Mouse (Mus musculus) left cerebral cortex, adult 11 months (tissue): ENCODE results near the gene Hyal2.
A peak's percentile ranks its signal among the peaks of the same experiment; 100 is the strongest.

ENCODE experiments used
- DNase-seq: peaks from one replicate; pipeline ENCODE4 v3.0.0; 2022; ENCODE audit warnings: low spot score

The Hyal2 gene

DNA sequence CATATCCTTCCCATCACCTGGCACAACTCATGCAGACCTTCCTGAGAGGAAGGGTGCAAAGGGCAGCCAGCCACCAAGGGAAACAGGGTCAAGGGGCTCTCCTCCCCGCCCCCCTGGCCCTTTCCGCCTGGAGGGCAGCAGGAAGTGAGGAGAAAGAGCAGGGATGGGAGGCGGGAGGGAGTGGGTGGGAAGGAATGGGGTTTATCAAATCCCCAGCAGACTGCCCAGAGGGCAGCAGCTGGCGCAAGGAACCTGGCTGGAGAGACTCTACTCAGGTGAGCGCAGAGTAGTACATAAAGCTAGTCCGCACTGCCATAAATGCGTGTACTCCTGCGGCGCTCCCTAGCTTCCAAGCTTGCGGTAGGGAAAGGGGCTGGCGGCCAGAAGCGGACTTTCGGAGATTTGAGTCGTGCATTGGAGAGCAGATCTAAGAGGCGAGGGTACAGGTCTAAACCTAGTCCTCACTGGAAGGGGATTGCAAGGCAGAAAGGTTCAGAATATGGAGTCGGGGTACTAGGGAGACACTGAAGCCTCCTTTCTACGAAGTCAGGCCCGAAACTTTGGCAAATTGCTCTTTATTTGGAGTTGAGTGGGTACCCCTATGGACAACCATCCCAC is at the start of gene Hyal2:
Hyal2 (plus strand) TSS at position 244 of the 618 bp plus-strand sequence.
- no peak for DNase-seq

DNA sequence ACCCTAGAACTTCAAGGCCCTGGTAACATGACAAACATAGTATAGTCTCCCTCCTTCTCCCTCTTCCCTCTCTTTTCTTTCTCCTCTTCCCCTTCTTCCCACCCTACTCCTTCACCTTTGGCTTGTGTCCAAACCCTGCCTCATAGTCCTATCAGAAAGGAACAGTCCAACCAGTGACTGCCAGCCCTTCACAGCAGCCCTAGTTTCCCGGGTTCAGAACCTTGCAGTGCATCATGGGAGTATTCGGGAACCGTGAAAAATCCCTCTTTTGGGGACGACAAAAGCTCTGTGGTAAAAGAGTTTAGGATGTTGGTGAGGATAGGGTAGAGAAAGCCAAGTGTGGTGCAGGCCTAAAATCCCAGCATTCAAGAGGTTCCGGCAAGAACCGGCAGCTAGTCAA is 47.4 kb upstream of the Hyal2 start:
- DNase-seq: no peak

DNA sequence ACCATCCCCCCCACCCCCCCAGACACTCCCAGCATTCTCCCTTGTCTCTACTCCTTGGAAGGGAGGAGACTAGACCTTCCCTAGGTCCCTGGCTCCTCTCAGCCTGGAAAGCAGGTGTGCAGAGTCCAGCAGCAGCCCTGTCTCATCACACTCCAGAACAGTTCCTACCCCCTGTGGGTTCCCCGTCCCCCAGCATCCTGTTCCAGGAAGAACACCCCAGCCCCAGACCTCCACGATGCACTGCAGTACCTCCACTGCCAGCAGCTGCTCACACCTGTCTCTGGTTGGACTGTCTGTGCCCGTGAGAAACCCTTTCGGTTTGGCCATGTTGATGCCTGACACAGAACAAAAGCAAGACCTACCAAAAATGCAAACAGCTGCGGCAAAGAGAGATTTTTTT is 46.6 kb upstream of the Hyal2 start:
- no peak for DNase-seq

DNA sequence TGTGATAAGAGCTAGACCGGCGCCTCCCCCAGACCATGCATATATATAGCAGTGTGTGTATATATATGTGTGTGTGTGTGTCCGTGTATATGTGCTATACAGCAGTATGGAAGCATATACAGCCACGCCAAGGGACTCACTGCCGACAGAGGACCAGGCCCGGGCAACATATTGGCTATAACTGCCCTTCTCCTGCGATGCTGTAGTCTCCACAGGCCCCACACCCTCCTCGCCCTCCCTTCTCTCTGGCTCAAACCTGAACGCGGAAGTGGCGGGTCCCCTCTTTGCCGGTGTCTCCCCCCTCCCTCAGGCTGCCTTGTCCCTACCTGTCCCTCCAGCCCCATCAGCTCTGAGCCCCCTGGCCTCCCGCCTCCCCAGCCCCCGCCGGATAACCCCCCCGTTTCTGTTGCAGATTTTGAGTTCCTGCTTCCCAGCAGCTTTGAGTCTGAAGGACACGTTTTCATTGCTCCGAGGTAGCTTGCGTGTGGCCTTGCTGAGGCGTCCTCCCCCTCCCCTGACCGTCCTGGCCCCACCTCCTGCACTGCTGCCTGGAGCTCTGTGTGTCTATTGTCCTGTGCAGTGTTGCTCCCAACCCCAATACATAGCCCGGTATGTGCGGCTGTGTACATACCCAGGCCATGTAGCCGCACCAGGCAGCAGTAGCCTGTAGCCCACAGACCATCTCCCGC is 45.9 kb upstream of the Hyal2 start:
- DNase-seq: no peak

DNA sequence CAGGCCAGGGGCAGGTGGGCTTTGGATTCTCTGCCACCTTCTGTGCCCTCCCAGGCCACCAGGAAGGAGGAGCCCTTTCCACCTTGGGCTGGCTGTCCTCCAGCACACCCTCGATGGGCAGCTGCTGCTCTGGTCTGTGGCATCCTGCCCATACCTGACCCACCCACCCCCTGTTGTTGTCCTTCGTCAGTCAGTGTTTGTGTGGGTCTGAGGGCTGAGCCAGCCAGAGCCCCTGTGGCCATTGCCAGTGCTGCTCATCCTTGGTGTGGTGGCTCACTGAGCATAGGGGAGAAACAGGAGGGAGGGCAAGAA is 45.4 kb upstream of the Hyal2 start:
- no peak for DNase-seq

DNA sequence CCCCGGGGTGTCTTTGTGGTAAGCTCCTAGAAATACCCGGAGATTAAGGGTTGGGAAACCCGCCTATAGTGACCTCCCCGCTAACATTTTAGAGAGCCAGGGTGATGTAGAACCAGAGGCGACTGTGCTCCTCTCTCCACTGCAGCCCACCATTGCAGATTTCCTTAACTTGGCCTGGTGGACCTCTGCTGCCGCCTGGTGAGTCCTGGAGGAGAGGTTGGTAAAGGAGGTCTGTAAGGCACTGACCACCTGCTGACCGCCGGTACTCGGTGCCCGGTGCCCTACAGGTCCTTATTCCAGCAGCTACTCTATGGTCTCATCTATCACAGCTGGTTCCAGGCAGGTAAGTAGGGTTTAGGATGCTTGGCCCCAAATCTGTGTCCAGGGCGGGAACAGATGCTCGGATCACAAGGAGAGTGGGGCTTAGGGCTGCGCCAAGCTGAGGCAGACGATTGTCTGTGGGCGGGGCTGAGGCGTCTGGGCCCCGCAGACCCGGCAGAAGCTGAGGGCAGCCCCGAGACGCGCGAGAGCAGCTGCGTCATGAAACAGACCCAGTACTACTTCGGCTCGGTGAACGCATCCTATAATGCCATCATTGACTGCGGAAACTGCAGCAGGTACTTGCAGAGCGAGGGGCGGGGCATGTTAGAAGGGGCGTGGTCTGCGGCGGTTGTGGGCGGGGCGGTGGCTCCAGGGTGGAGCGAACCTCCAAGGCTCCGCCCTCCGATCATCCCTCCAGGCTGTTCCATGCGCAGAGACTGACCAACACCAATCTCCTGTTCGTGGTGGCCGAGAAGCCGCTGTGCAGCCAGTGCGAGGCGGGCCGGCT is 41.3 kb upstream of the Hyal2 start:
- no peak for DNase-seq

DNA sequence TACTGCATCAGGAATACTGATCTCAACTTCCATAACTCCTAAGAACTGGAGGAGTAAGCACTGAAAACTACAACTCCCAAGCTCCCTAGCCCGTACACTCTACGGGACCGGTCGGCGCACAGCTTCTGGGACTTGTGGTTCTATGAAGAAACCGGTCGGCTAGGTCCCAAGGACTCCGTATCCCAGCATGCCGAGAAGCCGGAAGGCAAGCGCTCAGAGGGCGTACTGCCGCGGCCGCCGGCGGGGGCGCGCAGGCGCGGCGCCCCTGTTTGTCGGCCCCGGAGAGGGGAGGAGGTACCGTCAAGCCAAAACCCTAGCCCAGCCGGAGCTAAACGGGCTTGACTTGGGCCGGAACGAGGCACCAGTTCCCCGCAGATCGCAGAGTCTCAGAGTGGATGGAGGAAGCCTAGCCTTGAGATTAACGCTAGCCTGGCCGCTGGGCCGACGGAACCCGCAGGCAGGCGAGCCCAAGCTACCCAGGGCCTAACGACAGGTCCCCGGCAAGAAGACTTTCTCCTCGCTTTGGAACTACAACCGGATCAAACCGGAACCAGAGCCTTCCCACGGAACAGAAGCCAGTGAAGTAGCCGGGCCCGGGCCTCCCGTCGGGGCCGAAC is 33.8 kb upstream of the Hyal2 start, which contains the start of gene Tmem115:
Tmem115 (plus strand) TSS at position 155 of the 617 bp plus-strand sequence.
- DNase-seq: peak; percentile 94

DNA sequence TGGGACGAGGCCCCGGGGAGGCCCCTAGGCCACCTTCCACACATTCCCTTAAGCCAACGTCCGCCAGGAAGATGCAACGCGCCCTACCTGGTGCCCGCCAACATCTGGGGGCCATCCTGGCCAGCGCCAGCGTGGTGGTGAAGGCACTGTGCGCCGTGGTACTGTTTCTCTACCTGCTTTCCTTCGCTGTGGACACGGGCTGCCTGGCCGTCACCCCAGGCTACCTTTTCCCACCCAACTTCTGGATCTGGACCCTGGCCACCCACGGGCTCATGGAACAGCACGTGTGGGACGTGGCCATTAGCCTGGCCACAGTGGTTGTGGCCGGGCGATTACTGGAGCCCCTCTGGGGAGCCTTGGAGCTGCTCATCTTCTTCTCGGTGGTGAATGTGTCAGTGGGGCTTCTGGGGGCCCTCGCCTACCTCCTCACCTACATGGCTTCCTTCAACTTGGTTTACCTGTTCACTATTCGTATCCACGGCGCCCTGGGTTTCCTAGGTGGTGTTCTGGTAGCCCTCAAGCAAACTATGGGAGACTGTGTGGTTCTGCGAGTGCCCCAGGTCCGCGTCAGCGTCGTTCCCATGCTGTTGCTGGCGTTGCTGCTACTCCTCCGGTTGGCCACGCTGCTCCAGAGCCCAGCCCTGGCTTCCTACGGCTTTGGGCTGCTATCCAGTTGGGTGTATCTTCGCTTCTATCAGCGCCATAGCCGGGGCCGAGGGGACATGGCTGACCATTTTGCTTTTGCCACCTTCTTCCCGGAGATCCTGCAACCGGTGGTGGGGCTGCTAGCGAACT is 33.1 kb upstream of the Hyal2 start:
- DNase-seq: no peak

DNA sequence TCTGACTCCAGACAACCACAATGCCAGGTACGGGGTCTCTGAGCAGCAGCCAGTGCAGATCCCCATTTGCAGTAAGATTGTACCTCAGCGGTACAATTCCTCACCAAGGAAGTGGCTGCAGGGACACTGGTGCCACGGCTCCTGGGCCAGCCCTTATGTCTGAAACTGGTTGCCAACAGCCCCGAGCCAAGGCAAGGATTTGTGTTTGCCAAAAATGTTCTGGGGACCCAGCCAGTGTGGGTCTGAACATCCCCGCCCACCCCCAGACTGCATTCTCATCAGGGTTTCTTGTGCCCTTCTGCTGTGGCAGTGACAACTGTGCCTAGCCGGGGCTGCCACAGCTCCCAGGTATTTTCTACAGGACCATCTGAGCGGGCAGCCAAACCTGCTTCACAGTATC is 29.5 kb upstream of the Hyal2 start:
- DNase-seq: no peak

DNA sequence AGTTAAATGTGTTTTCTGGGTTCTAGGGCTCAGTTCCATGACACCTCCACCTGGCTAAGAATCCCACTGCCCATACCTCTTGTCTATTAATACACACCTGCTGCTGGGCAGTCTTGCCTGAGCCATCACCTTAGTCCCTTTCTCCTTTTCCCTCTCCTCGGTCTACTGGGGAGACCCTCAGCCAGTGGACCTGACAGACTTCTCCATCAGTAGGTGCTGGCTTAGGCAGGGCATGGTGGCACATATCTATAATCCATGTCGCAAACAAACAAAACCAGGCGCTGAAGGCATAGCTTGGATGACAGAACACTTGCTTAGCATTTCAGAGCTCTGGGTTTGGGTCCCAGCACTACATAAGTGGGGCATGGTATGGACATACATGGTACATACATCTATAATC is 29.0 kb upstream of the Hyal2 start:
- DNase-seq: no peak

DNA sequence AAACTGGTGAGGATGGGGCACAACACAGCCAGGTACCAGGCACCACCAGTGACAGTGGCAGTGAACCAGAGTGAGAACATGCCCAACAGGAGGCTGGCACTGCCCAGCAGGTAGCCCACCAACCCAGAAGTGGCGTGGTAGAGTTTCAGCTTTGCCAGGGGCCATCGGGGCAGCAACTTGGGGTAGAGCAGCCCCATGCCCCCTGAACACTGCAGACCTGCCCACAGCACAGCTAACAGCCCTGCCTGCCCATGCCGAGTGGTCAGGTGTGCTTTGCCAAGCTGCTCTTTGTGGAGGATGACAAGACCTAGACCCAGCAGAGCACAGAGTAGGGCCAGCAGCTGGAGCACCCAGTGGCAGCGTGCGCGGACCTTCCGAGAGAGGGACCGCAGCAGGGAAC is 27.8 kb upstream of the Hyal2 start:
- DNase-seq: no peak

DNA sequence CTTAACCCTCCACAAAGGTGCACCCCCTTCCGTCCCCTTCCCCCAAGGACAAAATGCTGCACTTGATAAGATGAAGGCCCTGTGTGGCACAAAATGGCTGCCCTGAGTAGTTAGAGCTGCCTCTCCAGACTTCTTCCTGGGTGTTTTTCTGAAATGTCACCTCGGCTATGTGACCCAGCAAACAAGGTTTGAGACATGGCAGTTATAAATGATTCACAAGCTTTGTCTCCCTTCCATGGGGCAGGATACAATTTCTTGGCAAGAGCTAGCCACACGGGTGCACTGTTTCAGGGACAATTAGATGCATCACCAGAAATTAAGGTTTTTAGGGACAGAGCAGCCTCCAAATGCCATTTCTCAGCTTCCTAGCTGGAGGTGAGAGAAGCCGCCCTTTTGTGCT is 27.3 kb upstream of the Hyal2 start:
- DNase-seq: no peak

DNA sequence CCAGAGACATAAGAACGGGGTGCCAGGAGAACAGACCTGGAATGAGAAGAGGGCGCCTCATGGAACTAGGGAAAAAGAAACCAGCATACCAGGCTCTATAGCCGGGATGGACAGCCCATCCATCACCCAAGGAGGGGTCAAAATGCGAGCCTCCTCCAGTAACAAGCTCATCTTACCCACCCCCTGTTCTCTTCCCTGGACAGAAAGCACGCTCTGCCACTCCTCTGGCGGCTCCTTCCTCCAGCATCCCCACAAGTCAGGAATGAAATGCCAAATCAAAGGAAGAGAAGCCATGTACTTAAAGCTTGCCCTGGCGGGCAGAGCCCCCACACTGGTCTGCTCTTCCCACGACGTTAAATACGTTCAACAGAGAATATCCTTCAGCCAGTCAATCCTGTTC is 26.7 kb upstream of the Hyal2 start:
- no peak for DNase-seq

DNA sequence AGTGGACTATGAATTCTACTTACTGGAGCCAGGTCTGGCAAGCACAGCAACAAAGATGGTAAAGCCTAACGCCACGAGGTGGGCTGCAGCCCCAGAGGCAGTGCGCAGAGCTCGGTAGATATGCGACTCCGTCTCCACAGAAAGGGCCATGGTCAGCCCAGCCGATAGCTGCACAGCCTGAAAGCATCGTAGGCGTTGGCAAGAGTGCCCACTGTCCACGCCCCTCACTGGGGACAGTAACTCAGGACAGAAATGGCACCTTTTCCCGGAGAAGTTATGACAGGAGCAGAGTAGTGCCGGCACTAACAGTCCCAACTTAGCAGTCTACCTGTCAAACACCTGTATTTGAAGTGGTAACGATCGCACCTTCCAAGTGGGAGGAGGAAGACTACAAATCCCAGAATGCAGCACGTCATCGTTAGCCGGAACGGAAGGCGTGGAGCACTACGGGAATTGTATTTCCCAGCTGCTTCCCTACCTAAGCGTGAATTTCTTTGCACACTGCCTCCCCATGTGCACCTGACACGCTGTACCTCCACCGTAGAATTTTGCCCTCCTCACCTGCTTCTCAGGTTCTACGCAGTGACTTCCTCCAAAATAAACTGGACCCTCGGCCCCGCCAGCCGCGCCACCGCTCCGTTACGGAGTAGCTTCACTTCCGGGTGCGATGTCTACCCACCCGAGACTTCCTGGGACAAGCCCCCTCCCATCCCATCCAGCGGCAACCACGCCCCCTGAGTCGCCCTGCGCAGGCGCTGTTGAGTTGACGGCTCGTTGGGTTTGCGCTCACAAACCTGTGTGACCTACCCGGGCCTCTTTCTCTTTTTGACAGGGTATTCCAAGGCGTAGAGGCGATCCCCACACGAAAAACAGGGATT is 26.0 kb upstream of the Hyal2 start, which contains the start of the genes Cyb561d2 and Nprl2:
Cyb561d2 (minus strand) TSS at position 720 of the 878 bp plus-strand sequence.
Nprl2 (plus strand) TSS at position 753 of the 878 bp plus-strand sequence.
- peak; percentile 86 for DNase-seq

DNA sequence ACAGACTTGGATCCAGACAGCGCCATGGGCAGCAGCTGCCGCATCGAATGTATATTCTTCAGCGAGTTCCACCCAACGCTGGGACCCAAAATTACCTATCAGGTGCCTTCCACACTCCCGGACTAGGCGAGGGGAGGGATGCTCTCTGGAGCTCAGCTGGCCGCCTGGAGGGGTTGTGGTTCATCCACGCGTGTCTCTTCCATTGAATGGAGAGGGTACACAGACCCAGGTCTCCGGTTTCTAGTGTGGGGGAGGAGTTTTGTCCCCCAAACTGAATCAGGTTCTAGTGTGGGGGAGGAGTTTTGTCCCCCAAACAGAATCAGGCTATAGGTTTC is 25.4 kb upstream of the Hyal2 start:
- DNase-seq: no peak

DNA sequence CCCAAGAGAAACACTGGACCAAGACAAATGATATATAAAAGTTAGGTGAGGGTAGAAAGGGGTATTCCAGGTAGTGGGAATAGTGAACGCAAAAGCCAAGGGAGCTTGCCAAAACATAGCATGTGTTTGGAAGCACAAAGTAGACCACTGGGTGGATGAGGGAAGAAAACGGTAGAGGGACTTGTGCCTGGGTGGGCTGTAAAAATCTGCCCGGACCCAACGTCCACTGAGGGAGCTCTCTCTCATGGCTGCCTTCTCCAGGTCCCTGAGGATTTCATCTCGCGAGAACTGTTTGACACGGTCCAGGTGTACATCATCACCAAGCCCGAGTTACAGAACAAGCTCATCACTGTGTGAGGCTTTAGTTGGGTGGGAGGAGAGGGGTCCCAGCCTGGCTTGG is 25.0 kb upstream of the Hyal2 start:
- no peak for DNase-seq

DNA sequence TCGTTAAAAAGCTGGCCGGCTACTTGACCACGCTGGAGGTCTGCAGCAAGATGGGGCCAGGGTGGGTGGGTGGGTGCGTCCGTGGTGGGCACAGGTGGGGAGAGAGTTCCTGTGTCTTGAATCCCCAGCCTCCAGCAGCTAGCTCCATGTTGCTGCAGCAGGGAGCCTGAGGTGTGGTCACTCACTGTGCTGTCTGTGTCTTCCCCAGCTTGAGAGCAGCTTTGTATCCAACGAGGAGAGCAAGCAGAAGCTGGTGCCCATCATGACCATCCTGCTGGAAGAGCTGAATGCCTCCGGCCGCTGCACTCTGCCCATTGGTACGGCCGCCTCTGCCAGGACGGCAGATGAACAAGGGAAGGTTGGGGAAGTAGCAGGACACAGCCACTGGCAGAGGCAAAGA is 24.4 kb upstream of the Hyal2 start:
- DNase-seq: no peak

DNA sequence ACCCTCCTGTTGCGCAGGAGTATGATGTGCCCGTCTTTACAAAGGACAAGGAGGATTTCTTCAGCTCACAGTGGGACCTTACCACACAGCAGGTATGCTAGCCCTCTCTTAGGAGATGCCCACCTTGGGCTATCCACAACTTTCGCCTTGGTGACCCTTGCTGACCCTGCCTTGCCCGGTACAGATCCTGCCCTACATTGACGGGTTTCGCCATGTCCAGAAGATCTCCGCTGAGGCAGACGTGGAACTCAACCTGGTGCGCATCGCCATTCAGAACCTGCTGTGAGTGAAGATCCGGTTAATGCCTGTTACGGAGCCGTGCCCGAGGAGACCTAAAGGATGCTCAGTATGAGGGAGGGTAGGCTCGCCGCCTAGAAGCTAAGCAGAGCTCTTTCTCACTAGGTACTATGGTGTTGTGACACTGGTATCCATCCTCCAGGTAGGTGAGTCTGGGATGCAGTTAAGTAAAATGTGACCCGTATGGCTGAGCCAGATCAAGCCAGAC is 23.5 kb upstream of the Hyal2 start:
- DNase-seq: no peak

DNA sequence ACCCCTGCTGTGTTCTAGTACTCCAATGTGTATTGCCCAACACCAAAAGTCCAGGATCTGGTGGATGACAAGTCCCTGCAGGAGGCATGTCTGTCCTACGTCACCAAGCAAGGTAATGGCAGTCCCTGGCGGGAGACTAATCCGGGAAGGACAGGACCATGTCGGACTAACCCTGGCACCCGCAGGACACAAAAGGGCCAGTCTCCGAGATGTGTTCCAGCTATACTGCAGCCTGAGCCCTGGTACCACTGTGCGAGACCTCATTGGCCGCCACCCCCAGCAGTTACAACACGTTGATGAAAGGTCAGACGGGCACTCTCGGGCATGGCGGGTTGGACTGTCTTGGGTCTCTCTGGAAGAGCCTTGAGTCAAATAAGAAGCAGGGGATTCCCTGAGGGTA is 23.0 kb upstream of the Hyal2 start:
- no peak for DNase-seq

DNA sequence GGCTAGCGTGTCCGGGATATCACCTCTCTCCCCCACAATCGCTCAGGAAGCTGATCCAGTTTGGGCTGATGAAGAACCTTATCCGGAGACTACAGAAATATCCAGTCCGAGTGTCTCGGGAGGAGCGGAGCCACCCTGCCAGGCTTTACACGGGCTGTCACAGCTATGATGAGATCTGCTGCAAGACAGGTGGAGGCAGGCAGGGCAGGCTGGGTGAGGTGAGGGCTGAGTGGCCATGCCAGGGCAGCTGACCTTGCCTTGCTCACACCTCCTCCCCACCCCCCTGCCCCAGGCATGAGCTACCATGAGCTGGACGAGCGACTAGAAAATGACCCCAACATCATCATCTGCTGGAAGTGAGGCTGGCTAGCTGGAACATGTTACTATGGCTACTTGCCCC is 22.5 kb upstream of the Hyal2 start:
- DNase-seq: no peak

DNA sequence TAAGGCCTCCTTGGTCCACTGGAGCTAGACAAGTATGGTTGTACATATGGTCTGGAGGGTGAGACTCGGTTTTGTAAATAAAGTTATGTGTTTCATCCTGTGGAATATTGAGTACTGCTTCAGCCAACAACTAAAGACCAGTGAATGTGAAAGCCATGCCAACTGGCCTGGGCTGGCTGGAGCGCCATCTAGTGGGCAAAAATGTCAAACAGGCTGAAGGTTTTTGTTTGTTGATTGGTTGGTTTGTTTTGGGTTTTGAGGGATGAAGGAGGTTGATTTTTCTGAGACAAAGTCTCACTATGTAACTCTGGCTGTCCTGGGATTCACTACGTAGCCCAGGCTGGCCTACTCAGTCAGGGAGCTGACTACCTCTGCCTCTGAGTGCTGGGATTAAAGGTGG is 22.1 kb upstream of the Hyal2 start:
- DNase-seq: no peak
